Mouse (Mus musculus): ENCODE measurements around the gene Arhgef17. TPM values are rescaled to one million over a fixed set of nuclear protein-coding genes. Genes with fewer than 3 reads are reported as not detected.

Gene Arhgef17
- polyA plus RNA-seq, 1 experiment from 2014 or later: 10.7 TPM

DNA sequence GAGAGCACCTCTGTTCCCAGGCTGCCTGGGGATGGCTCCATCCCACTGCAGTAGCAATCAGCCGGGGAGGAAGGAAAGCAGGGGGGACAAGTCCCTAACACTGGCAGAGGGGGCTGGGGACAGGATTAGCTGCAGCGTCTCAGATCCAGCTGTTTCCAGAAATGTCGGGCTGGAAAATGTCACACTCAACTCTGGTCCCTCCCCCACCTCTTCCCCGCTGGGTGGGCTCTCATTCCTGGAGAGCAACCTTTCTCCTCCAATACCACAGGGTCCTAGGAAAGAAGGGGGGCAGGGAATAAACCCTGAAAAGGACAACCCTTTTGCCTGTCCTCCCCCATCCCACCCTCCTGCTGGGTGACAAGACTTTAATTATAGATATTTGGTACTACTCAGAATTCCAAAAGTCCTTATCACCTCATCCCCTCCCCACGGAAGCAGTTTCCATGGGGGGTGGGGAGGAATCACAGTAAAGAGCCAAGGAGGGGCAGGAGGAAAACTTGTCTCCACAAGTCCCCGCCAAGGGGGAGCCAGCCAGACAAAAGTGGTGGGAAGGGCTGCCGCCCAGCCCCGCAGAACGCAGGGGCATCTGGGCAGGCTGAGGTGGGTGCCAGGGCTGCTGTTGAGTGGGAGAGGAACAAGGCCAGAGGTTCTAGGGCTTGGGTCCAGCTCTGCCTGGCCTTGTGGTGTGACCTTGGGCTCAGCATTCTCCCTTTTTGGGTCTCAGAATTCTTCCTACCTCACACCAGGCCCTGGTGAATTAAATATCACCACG, 7.0 kb downstream of the Arhgef17 start:
- 34% methylated on average over 10 of the region's 10 CpGs for WGBS
- Histone ChIP-seq H3K4me1 (ENCODE audit: control insufficient read depth, insufficient read depth, low read length) (peaks cover 62% of the 10 kb centered on the region), H3K36me3 (ENCODE audit: control insufficient read depth, insufficient read depth, low read length) (no peaks in the 10 kb centered on the region), H3K27ac (ENCODE audit: low read depth, low read length) (no peak overlapping the region), H3K9ac (ENCODE audit: low read length) (no peak overlapping the region), H3K9me3 (ENCODE audit: control insufficient read depth, low read length) (no peaks in the 10 kb centered on the region), H3K4me2 (ENCODE audit: low read depth) (peak overlapping the region; percentile 87), H3K4me3 (ENCODE audit: low read depth, low read length) (peak overlapping the region; percentile 15; the same call in 1 of the 2 replicates), H3K27me3 (ENCODE audit: control insufficient read depth, insufficient read depth, low read length) (no peaks in the 10 kb centered on the region)
- DNase-seq (ENCODE audit: low spot score) (no peak), ATAC-seq (ENCODE audit: insufficient read depth, low FRiP score, low TSS enrichment) (no peak)

DNA sequence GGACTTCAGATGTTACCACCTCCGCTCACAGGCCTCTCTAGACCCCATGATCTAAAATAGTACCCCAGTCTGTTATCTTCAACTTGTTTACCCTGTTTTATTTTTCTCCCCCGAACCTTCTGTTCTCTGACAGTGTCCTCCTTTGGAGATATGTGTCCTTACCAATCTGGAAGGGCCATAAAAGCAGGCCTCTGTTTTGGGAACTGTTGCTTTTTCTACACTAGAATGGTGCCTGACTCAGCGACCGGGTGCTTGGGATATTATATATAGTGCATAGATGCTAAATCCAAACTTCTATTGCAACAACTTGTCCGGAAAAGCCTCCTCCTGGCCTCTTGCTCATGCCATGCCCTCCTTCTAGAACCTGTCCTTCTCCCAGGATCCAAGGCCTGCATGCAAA, 7.7 kb downstream of the Arhgef17 start:
- DNase-seq (ENCODE audit: low spot score): no peak
- ATAC-seq (ENCODE audit: insufficient read depth, low FRiP score, low TSS enrichment): no peak
- Histone ChIP-seq H3K4me3 (ENCODE audit: low read depth, low read length) (no peak overlapping the region), H3K9ac (ENCODE audit: low read length) (no peak overlapping the region), H3K9me3 (ENCODE audit: control insufficient read depth, low read length) (no peaks in the 10 kb centered on the region), H3K27ac (ENCODE audit: low read depth, low read length) (no peak overlapping the region), H3K27me3 (ENCODE audit: control insufficient read depth, insufficient read depth, low read length) (no peaks in the 10 kb centered on the region), H3K36me3 (ENCODE audit: control insufficient read depth, insufficient read depth, low read length) (no peaks in the 10 kb centered on the region), H3K4me2 (ENCODE audit: low read depth) (peak overlapping the region; percentile 87), H3K4me1 (ENCODE audit: control insufficient read depth, insufficient read depth, low read length) (peaks cover 62% of the 10 kb centered on the region)
- WGBS: 87% methylated on average over 5 of the region's 5 CpGs

DNA sequence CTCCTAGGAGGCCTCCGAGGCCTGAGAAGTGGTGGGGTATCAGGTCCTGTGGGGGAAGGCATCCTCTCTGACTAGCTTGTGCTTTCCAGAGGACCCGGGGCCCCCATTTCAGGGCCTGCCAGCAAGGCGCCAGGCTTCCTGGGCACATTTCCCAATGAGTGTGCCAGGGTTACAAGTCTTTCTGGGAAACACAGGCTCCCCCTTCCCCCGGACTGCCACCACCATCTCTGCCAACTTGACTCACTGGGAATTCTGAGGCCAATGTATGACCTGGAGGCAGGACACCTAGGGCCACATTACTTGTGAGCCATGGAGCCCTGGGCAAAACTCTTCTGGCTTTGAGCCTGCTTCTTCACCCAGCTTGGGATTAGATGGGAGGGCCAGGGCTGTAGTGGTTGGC, 9.0 kb downstream of the Arhgef17 start:
- DNase-seq (ENCODE audit: low spot score): no peak

GRCm38 (mm10) chr7:100921289-100921688, 10.6 kb downstream of the Arhgef17 start:
- 93% methylated on average over 5 of the region's 5 CpGs for WGBS
- H3K9ac ChIP-seq (ENCODE audit: low read length): no peak overlapping the region
- no peak overlapping the region for H3K4me2 ChIP-seq (ENCODE audit: low read depth)
- H3K9me3 ChIP-seq (ENCODE audit: control insufficient read depth, low read length): no peaks in the 10 kb centered on the region
- ATAC-seq (ENCODE audit: insufficient read depth, low FRiP score, low TSS enrichment) (no peak), DNase-seq (ENCODE audit: low spot score) (no peak)
- no peak overlapping the region for H3K27ac ChIP-seq (ENCODE audit: low read depth, low read length)
- H3K36me3 ChIP-seq (ENCODE audit: control insufficient read depth, insufficient read depth, low read length): peaks cover 4% of the 10 kb centered on the region; the same call in 1 of the 2 replicates
- H3K27me3 ChIP-seq (ENCODE audit: control insufficient read depth, insufficient read depth, low read length): no peaks in the 10 kb centered on the region
- no peak overlapping the region for H3K4me3 ChIP-seq (ENCODE audit: low read depth, low read length)
- H3K4me1 ChIP-seq (ENCODE audit: control insufficient read depth, insufficient read depth, low read length): peaks cover 46% of the 10 kb centered on the region

More for the DNA sequence above, 9.0 kb downstream of the Arhgef17 start:
- no peaks in the 10 kb centered on the region for H3K36me3 ChIP-seq (ENCODE audit: control insufficient read depth, insufficient read depth, low read length)
- H3K4me2 ChIP-seq (ENCODE audit: low read depth): no peak overlapping the region
- WGBS: 97% methylated on average over 4 of the region's 4 CpGs
- no peaks in the 10 kb centered on the region for H3K27me3 ChIP-seq (ENCODE audit: control insufficient read depth, insufficient read depth, low read length)
- no peak overlapping the region for H3K4me3 ChIP-seq (ENCODE audit: low read depth, low read length)
- H3K4me1 ChIP-seq (ENCODE audit: control insufficient read depth, insufficient read depth, low read length): peaks cover 58% of the 10 kb centered on the region
- H3K9ac ChIP-seq (ENCODE audit: low read length): no peak overlapping the region
- H3K9me3 ChIP-seq (ENCODE audit: control insufficient read depth, low read length): no peaks in the 10 kb centered on the region
- H3K27ac ChIP-seq (ENCODE audit: low read depth, low read length): no peak overlapping the region
- ATAC-seq (ENCODE audit: insufficient read depth, low FRiP score, low TSS enrichment): no peak

- Histone ChIP-seq H3K27ac (ENCODE audit: low read depth, low read length) (no peak overlapping the region; the same call in 1 of the 2 replicates), H3K4me2 (ENCODE audit: low read depth) (no peak overlapping the region), H3K4me3 (ENCODE audit: low read depth, low read length) (no peak overlapping the region), H3K9ac (ENCODE audit: low read length) (no peak overlapping the region), H3K36me3 (ENCODE audit: control insufficient read depth, insufficient read depth, low read length) (peaks cover 9% of the 10 kb centered on the region; the same call in 1 of the 2 replicates), H3K27me3 (ENCODE audit: control insufficient read depth, insufficient read depth, low read length) (no peaks in the 10 kb centered on the region), H3K9me3 (ENCODE audit: control insufficient read depth, low read length) (no peaks in the 10 kb centered on the region), H3K4me1 (ENCODE audit: control insufficient read depth, insufficient read depth, low read length) (peaks cover 33% of the 10 kb centered on the region)
- WGBS: 5% methylated on average over 2 of the region's 2 CpGs
- no peak for ATAC-seq (ENCODE audit: insufficient read depth, low FRiP score, low TSS enrichment)
- peak; percentile 62 for DNase-seq (ENCODE audit: low spot score)
Observed at GRCm38 (mm10) chr7:100919809-100920107, 12.1 kb downstream of the Arhgef17 start.

- H3K4me1 ChIP-seq (ENCODE audit: control insufficient read depth, insufficient read depth, low read length): peaks cover 28% of the 10 kb centered on the region
- H3K4me2 ChIP-seq (ENCODE audit: low read depth): peak overlapping the region; percentile 7; the same call in 1 of the 2 replicates
- DNase-seq (ENCODE audit: low spot score) (no peak), ATAC-seq (ENCODE audit: insufficient read depth, low FRiP score, low TSS enrichment) (no peak)
- H3K36me3 ChIP-seq (ENCODE audit: control insufficient read depth, insufficient read depth, low read length): peaks cover 9% of the 10 kb centered on the region; the same call in 1 of the 2 replicates
- no peak overlapping the region for H3K4me3 ChIP-seq (ENCODE audit: low read depth, low read length)
- no peaks in the 10 kb centered on the region for H3K27me3 ChIP-seq (ENCODE audit: control insufficient read depth, insufficient read depth, low read length)
- H3K9ac ChIP-seq (ENCODE audit: low read length): no peak overlapping the region
- 39% methylated on average over 7 of the region's 7 CpGs for WGBS
- H3K27ac ChIP-seq (ENCODE audit: low read depth, low read length): no peak overlapping the region; the same call in 1 of the 2 replicates
- no peaks in the 10 kb centered on the region for H3K9me3 ChIP-seq (ENCODE audit: control insufficient read depth, low read length)
Observed at GRCm38 (mm10) chr7:100919006-100919808, 12.7 kb downstream of the Arhgef17 start.

- 46% methylated on average over 9 of the region's 9 CpGs for WGBS
- Histone ChIP-seq H3K9ac (ENCODE audit: low read length) (no peak overlapping the region), H3K27ac (ENCODE audit: low read depth, low read length) (0 out of 2 replicates have a peak overlapping the region, but pooled peaks have one; percentile 8)
Observed at GRCm38 (mm10) chr7:100918176-100918575, 13.7 kb downstream of the Arhgef17 start.

DNA sequence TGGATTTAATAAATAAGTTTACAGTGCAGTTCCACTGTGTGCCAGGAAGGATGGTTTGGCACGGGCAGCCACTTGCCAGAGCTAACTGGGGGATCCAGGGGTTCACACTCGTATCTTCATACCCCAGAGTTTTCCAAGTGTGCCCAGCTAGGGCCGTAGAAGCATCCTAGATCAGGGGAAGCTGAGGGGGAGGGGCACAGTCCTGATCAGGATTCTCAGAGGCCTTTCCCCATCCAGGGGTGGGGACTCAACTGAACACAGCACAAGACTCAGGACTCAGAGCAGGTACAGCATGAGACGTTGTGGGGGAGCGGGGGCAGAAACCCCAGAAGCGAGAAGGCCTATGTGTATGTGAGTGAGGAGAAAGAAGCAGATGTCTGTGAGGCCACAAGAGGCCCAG, 14.2 kb downstream of the Arhgef17 start:
- Histone ChIP-seq H3K9ac (ENCODE audit: low read length) (no peak overlapping the region), H3K4me3 (ENCODE audit: low read depth, low read length) (no peak overlapping the region), H3K36me3 (ENCODE audit: control insufficient read depth, insufficient read depth, low read length) (peaks cover 9% of the 10 kb centered on the region; the same call in 1 of the 2 replicates)

More at GRCm38 (mm10) chr7:100918176-100918575, 13.7 kb downstream of the Arhgef17 start:
- no peak overlapping the region for H3K4me2 ChIP-seq (ENCODE audit: low read depth)
- H3K4me1 ChIP-seq (ENCODE audit: control insufficient read depth, insufficient read depth, low read length): peaks cover 22% of the 10 kb centered on the region
- DNase-seq (ENCODE audit: low spot score) (no peak), ATAC-seq (ENCODE audit: insufficient read depth, low FRiP score, low TSS enrichment) (no peak)
- no peak overlapping the region for H3K4me3 ChIP-seq (ENCODE audit: low read depth, low read length)
- H3K27me3 ChIP-seq (ENCODE audit: control insufficient read depth, insufficient read depth, low read length): no peaks in the 10 kb centered on the region
- no peaks in the 10 kb centered on the region for H3K9me3 ChIP-seq (ENCODE audit: control insufficient read depth, low read length)
- H3K36me3 ChIP-seq (ENCODE audit: control insufficient read depth, insufficient read depth, low read length): peaks cover 9% of the 10 kb centered on the region; the same call in 1 of the 2 replicates

More for the DNA sequence above, 14.2 kb downstream of the Arhgef17 start:
- Histone ChIP-seq H3K4me1 (ENCODE audit: control insufficient read depth, insufficient read depth, low read length) (peaks cover 24% of the 10 kb centered on the region), H3K4me2 (ENCODE audit: low read depth) (no peak overlapping the region), H3K27me3 (ENCODE audit: control insufficient read depth, insufficient read depth, low read length) (no peaks in the 10 kb centered on the region), H3K27ac (ENCODE audit: low read depth, low read length) (no peak overlapping the region), H3K9me3 (ENCODE audit: control insufficient read depth, low read length) (no peaks in the 10 kb centered on the region)
- DNase-seq (ENCODE audit: low spot score) (no peak), ATAC-seq (ENCODE audit: insufficient read depth, low FRiP score, low TSS enrichment) (no peak)
- 72% methylated on average over 6 of the region's 6 CpGs for WGBS

Measured in neural tube, embryonic 11.5 days (tissue).